Mouse (Mus musculus) spleen, postnatal 14 days (tissue): ENCODE measurements around the gene Zfp771.

Experiments
- DNase-seq, 2 experiments: peaks; one replicate each; pipeline ENCODE4 v3.0.0; 2021 to 2022; ENCODE audit warnings: low spot score in 2 of 2

Zfp771 gene

DNA sequence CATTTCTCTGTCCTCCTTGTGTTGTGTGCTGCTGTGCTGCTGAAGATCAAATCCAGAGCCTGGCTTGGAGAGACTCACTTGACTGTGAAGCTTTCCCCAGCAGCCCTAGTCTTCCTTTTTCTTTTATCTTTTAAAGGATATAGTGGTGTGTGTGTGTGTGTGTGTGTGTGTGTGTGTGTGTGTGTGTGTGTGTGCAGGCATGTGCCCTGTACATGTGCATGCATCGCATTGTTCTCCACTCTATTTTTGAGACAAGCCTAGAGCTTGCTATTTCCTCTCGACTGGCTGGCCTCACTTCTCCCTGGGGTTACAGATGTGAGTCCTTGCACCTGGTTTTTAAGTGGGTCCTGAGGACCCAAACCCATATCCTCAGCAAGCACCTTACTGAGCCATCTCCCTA, 38.1 kb downstream of the Zfp771 start:
- no peak for DNase-seq

DNA sequence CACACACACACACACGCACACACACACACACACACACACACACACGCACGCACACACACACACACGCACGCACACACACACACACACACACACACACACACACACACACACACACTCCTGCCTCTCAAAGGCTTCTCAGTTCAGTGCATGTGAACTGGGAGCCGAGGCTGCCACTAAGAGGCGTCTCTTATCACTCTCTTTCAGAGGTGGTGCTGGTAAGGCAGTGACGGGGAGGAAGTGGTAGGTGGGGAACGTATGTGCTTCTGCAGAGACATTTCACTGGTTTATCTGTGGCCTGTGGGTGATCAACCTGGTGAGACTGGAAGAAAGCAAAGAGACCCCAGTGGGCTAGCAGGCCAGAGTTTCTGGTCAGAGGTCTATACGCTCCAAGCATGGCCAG, 41.1 kb downstream of the Zfp771 start:
- no peak for DNase-seq

DNA sequence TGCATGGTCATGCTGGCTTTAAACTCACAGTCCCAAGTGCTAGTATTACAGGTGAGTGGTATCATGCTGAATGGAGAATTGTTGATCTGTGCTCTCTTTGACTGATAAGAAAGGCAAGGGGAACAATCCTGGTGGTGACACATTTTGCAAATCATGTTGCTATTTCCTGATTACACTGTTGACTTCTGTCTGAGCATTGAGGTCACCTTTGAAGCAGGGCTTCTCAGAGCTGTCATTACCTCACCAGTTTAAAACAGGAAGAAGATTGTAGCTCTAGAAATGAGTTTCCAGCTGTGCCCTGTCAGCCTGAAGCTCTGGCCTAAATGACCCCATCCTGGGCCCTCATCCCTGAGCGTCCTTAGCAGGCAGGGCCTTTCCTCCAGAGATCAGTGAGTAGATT, 43.9 kb downstream of the Zfp771 start:
- DNase-seq: no peak

DNA sequence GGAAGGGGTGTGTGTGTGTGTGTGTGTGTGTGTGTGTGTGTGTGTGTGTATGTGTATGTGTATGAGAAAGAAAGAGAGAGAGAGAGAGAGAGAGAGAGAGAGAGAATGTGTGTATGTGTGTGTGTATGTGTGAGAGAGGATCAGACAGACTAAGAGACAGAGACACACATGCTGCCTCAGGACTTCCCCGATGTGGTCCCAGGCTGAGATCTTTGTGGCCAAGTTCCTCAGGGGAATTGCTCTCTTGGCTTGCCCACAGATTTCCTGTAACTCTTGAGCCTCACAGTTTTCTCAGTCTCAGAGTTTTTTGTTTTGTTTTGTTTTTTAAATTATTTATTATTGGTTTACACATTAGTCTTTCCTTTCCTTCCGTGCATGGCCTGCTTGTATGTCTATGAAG, 45.2 kb downstream of the Zfp771 start:
- no peak for DNase-seq

DNA sequence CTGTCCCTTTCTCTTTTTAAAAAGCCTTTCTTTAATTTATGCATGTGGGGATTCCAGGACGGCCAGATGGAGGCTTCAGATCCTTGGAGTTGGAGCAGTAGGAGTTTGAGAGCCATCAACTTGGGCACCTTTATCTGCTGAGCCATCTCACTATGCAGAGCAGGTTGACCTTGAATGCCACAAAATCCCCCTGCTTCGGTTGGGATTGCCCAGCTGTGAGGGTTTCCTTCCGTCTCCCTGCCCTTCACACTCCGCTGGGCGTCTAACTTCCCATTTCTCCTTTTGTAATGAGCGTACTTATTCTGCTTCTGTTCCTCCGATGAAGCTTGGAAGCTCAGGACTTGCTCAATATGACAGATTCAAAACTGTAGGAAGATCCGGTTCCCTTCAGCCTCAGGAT, 46.1 kb downstream of the Zfp771 start:
- DNase-seq: no peak

DNA sequence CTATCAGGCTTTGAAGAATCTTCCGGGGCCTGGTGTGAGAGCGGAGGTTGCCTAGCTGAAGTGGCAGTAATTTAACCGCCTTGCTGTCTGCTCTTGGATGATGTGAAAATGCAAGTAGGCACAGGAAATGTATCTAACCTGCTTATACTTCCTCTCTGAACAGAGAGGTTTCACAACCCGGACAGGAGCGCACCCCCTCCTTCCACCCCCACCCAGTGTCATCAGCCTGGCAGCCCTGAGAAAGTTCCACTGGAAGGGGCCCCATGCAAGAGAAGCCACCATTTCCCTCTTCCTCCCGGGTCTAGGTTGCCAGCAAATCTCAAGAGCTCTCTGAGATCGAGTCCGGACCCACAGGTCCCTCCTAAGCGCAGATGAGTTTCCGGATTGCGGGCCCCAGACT, 52.0 kb downstream of the Zfp771 start, which contains the start of gene Itgal:
Gene Itgal (plus strand): TSS at position 163 of the 400 bp plus-strand sequence.
- peak; percentile 12 to 42 for DNase-seq

DNA sequence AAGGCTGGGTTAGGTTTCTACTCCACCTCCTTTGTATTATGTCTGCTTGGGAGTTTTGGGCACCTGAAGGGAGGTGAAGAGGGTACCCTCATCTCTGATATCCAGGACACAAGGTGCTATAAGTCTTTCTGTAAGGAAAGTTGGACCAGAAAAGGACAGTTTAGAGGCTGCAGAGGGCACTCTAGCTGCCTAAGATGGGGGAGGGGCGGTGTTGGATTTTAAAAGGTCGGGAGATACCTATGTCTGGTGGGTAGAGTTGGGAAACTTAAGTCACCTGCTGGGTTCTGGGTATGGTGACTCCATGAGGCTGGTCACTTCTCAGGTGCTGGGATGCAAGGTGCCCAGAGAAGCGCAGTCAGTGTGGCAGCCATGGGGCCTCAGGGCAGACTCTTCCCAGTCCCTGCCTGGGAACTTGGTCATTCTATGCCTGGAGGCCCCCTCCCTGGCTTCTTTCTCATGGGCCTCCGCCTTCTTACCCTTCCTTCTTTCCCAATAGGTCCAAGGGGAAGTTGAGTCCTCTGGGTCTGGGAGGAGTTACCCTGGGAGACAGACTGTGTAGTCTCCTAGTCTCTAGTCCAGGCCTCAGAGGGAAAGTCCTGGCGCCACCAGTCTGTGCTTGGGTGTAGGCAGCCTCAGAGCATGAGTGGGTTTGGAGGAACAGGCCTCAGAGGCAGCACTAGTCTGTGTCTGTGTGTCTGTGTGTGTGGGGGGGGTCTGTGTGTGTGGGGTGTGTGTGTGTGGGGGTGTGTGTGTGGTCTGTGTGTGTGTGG, 52.9 kb downstream of the Zfp771 start:
- no peak for DNase-seq

DNA sequence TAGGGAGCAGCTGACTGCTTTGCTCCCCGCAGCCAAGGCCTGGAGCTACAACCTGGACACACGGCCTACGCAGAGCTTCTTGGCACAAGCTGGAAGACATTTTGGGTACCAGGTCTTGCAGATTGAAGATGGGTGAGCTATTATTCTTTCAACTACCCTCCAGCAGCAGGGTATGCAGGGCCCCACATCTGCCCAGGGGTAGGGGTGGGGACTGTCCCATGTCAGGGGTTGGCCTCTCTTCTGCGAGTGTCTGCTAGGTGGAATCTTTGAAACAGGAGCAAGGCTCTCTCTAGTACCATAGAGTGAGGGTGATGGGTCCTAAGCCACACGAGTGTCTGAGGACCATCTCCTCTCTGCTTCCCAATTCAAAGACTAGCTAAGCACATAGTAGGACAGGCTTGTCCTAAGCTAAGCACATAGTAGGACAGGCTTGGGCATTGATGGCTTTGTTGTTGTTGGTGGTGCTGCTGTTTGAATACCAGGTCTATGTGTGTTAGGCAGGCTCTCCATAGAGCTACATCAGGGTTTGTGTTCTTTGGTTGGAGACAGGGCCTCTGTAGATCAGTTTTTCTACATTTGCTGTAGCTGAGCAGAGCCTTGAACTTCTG, 53.6 kb downstream of the Zfp771 start:
- no peak for DNase-seq
